Mouse (Mus musculus): Measurements from ENCODE around the gene Zfp654. TPM values are rescaled to one million over a fixed set of nuclear protein-coding genes. Genes with fewer than 3 reads are reported as not detected.

The Zfp654 gene
- polyA plus RNA-seq, 1 experiment, result 1.1 TPM

GRCm38 (mm10) chr16:64852891-64853290, 1.4 kb upstream of the Zfp654 start:
- Histone ChIP-seq H3K4me3 (ENCODE audit: insufficient read depth, poor library complexity, severe bottlenecking) (peak overlapping the region; percentile 56), H3K79me2 (ENCODE audit: control insufficient read depth, insufficient read depth) (peaks cover 80% of the 10 kb centered on the region), H3K79me3 (ENCODE audit: low read depth) (peaks cover 50% of the 10 kb centered on the region), H3K27me3 (ENCODE audit: control insufficient read depth, insufficient read depth, insufficient read length) (no peaks in the 10 kb centered on the region), H3ac (ENCODE audit: control insufficient read depth, insufficient read length, low read depth) (peak overlapping the region; percentile 89), H3K36me3 (ENCODE audit: control insufficient read depth, insufficient read depth) (peaks cover 48% of the 10 kb centered on the region)
- TF ChIP-seq CTCF (IDR thresholded peaks at IDR 0.05; ENCODE audit: control insufficient read depth, insufficient read depth, insufficient read length), result no peak
- TF ChIP-seq MYOG (IDR thresholded peaks at IDR 0.05; ENCODE audit: control insufficient read depth, extremely low read depth, insufficient read length), result no peak
- no peak for TF ChIP-seq MYOD1 (IDR thresholded peaks at IDR 0.05; ENCODE audit: control insufficient read depth, insufficient read length, low read depth)
- no peak for TF ChIP-seq MAX (IDR thresholded peaks at IDR 0.05)
- no peak for TF ChIP-seq CEBPB (IDR thresholded peaks at IDR 0.05; ENCODE audit: low read depth)
- TF ChIP-seq USF1 (IDR thresholded peaks at IDR 0.05; ENCODE audit: low read depth), result no peak
- no peak for TF ChIP-seq FOSL1 (IDR thresholded peaks at IDR 0.05; ENCODE audit: insufficient read depth, low read length, poor library complexity, severe bottlenecking)

DNA sequence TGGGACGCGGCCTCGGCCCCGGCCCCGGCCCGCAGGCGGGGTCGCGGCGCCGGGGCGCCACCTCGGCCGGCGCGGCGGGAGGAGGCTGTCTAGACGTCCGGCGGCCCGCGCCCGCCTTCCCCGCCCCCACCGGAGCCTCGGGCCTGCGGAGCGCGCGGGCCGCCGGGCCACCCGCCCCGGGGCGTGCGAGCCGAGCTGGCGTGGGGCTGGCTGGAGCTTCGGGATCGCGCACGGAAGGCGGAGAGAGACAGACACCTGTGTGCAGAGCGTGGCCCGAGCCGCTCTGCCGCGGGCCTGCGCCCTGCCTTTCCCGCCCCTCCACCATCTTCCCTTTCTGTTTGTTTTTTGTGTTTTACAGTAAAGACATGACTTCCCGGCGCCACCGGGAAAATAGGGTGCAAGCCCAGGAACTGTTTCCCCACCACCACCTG, 1.0 kb upstream of the Zfp654 start:
- Histone ChIP-seq H3K4me3 (ENCODE audit: insufficient read depth, poor library complexity, severe bottlenecking) (peak overlapping the region; percentile 56), H3K79me3 (ENCODE audit: low read depth) (peaks cover 49% of the 10 kb centered on the region), H3ac (ENCODE audit: control insufficient read depth, insufficient read length, low read depth) (peak overlapping the region; percentile 89), H3K27me3 (ENCODE audit: control insufficient read depth, insufficient read depth, insufficient read length) (no peaks in the 10 kb centered on the region), H3K79me2 (ENCODE audit: control insufficient read depth, insufficient read depth) (peaks cover 84% of the 10 kb centered on the region), H3K36me3 (ENCODE audit: control insufficient read depth, insufficient read depth) (peaks cover 44% of the 10 kb centered on the region)
- TF ChIP-seq USF1 (IDR thresholded peaks at IDR 0.05; ENCODE audit: low read depth) (no peak), MYOD1 (IDR thresholded peaks at IDR 0.05; ENCODE audit: control insufficient read depth, insufficient read length, low read depth) (no peak), MYOG (IDR thresholded peaks at IDR 0.05; ENCODE audit: control insufficient read depth, extremely low read depth, insufficient read length) (no peak), CEBPB (IDR thresholded peaks at IDR 0.05; ENCODE audit: low read depth) (no peak), FOSL1 (IDR thresholded peaks at IDR 0.05; ENCODE audit: insufficient read depth, low read length, poor library complexity, severe bottlenecking) (no peak), MAX (IDR thresholded peaks at IDR 0.05) (no peak), CTCF (IDR thresholded peaks at IDR 0.05; ENCODE audit: control insufficient read depth, insufficient read depth, insufficient read length) (no peak)

- H3K4me3 ChIP-seq (ENCODE audit: insufficient read depth, poor library complexity, severe bottlenecking), result peak overlapping the region; percentile 87
- TF ChIP-seq FOSL1 (IDR thresholded peaks at IDR 0.05; ENCODE audit: insufficient read depth, low read length, poor library complexity, severe bottlenecking) (no peak), MAX (IDR thresholded peaks at IDR 0.05) (no peak), USF1 (IDR thresholded peaks at IDR 0.05; ENCODE audit: low read depth) (no peak), MYOG (IDR thresholded peaks at IDR 0.05; ENCODE audit: control insufficient read depth, extremely low read depth, insufficient read length) (no peak), MYOD1 (IDR thresholded peaks at IDR 0.05; ENCODE audit: control insufficient read depth, insufficient read length, low read depth) (no peak), CTCF (IDR thresholded peaks at IDR 0.05; ENCODE audit: control insufficient read depth, insufficient read depth, insufficient read length) (no peak), CEBPB (IDR thresholded peaks at IDR 0.05; ENCODE audit: low read depth) (no peak)
- peaks cover 51% of the 10 kb centered on the region for H3K79me3 ChIP-seq (ENCODE audit: low read depth)
- peaks cover 32% of the 10 kb centered on the region for H3K36me3 ChIP-seq (ENCODE audit: control insufficient read depth, insufficient read depth)
- H3ac ChIP-seq (ENCODE audit: control insufficient read depth, insufficient read length, low read depth), result peak overlapping the region; percentile 78
- peaks cover 83% of the 10 kb centered on the region for H3K79me2 ChIP-seq (ENCODE audit: control insufficient read depth, insufficient read depth)
- no peaks in the 10 kb centered on the region for H3K27me3 ChIP-seq (ENCODE audit: control insufficient read depth, insufficient read depth, insufficient read length)
Observed at GRCm38 (mm10) chr16:64851085-64851562, 328 bp downstream of the Zfp654 start.

GRCm38 (mm10) chr16:64850287-64851084, 966 bp downstream of the Zfp654 start:
- TF ChIP-seq MYOG (IDR thresholded peaks at IDR 0.05; ENCODE audit: control insufficient read depth, extremely low read depth, insufficient read length) (no peak), MYOD1 (IDR thresholded peaks at IDR 0.05; ENCODE audit: control insufficient read depth, insufficient read length, low read depth) (no peak), CTCF (IDR thresholded peaks at IDR 0.05; ENCODE audit: control insufficient read depth, insufficient read depth, insufficient read length) (no peak), FOSL1 (IDR thresholded peaks at IDR 0.05; ENCODE audit: insufficient read depth, low read length, poor library complexity, severe bottlenecking) (no peak), CEBPB (IDR thresholded peaks at IDR 0.05; ENCODE audit: low read depth) (no peak), MAX (IDR thresholded peaks at IDR 0.05) (no peak), USF1 (IDR thresholded peaks at IDR 0.05; ENCODE audit: low read depth) (no peak)
- Histone ChIP-seq H3K27me3 (ENCODE audit: control insufficient read depth, insufficient read depth, insufficient read length) (no peaks in the 10 kb centered on the region), H3ac (ENCODE audit: control insufficient read depth, insufficient read length, low read depth) (peak overlapping the region; percentile 78), H3K36me3 (ENCODE audit: control insufficient read depth, insufficient read depth) (peaks cover 25% of the 10 kb centered on the region), H3K79me3 (ENCODE audit: low read depth) (peaks cover 52% of the 10 kb centered on the region), H3K79me2 (ENCODE audit: control insufficient read depth, insufficient read depth) (peaks cover 83% of the 10 kb centered on the region), H3K4me3 (ENCODE audit: insufficient read depth, poor library complexity, severe bottlenecking) (peak overlapping the region; percentile 87)

- no peak overlapping the region for H3ac ChIP-seq (ENCODE audit: control insufficient read depth, insufficient read length, low read depth)
- H3K79me3 ChIP-seq (ENCODE audit: low read depth), result peaks cover 26% of the 10 kb centered on the region
- H3K4me3 ChIP-seq (ENCODE audit: insufficient read depth, poor library complexity, severe bottlenecking), result no peak overlapping the region
- no peaks in the 10 kb centered on the region for H3K36me3 ChIP-seq (ENCODE audit: control insufficient read depth, insufficient read depth)
- H3K27me3 ChIP-seq (ENCODE audit: control insufficient read depth, insufficient read depth, insufficient read length), result no peaks in the 10 kb centered on the region
- TF ChIP-seq FOSL1 (IDR thresholded peaks at IDR 0.05; ENCODE audit: insufficient read depth, low read length, poor library complexity, severe bottlenecking) (no peak), CEBPB (IDR thresholded peaks at IDR 0.05; ENCODE audit: low read depth) (no peak), USF1 (IDR thresholded peaks at IDR 0.05; ENCODE audit: low read depth) (no peak), MAX (IDR thresholded peaks at IDR 0.05) (no peak), CTCF (IDR thresholded peaks at IDR 0.05; ENCODE audit: control insufficient read depth, insufficient read depth, insufficient read length) (no peak), MYOG (IDR thresholded peaks at IDR 0.05; ENCODE audit: control insufficient read depth, extremely low read depth, insufficient read length) (no peak), MYOD1 (IDR thresholded peaks at IDR 0.05; ENCODE audit: control insufficient read depth, insufficient read length, low read depth) (no peak)
- H3K79me2 ChIP-seq (ENCODE audit: control insufficient read depth, insufficient read depth), result peaks cover 77% of the 10 kb centered on the region
Observed at GRCm38 (mm10) chr16:64845947-64846346, 5.5 kb downstream of the Zfp654 start.
